Mouse (Mus musculus): ENCODE measurements around the gene Bod1.

- TF ChIP-seq CTCF (IDR thresholded peaks at IDR 0.05; ENCODE audit: low read depth), result no peak
- no peak for TF ChIP-seq EP300 (IDR thresholded peaks at IDR 0.05; ENCODE audit: low read depth)
Measured at GRCm38 (mm10) chr11:31662872-31663446, 8.7 kb downstream of the Bod1 start.

Measured in heart, postnatal 0 days (tissue).